Mouse (Mus musculus): ENCODE data around the gene Zfp2. TPM values are rescaled to one million over a fixed set of nuclear protein-coding genes. Genes with fewer than 3 reads are reported as not detected.

The Zfp2 gene
- total RNA-seq, 1 experiment = 6.3 TPM

DNA sequence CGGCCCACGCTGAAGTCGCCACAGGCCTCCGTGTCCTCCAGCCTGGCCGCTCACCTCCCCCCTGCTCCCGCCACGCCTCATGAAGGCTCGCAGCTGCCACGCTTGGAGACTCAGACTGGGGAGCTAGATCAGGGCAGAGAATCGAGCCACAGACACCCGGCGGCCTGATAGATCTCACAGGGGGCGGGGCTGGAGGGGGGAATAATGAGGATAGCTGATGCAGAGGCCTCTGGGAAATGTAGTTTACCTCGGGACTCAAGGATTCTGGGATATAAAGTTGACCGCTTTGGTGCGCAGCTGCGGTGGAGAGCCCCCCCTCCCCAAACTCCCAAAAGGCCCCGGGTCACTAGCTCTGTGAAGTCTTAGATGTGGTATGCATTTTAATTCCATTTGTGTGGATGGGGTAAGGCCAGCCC lies 15.5 kb upstream of the Zfp2 start, which contains the start of gene Zfp354b:
Zfp354b (minus strand) TSS at position 183 of the 416 bp plus-strand sequence.
- peak within 1 kb of the TSS; percentile 70 for H3K9ac ChIP-seq (ENCODE audit: insufficient read depth, low read depth, low read length, poor library complexity, severe bottlenecking)
- in situ Hi-C loops (cut with MboI; ENCODE audit: low sequenced_read_pairs in 2 of 2, unreplicated experiment in 2 of 2) = no loop called here
- peak; percentile 79 for DNase-seq (ENCODE audit: low read depth, low spot score)
- peaks cover 0 to 2% of the 10 kb centered on the region in 2 experiments; a peak in 1 of 4 replicates for H3K4me1 ChIP-seq (ENCODE audit: control insufficient read depth in 2 of 2, insufficient read depth in 2 of 2, low read length in 2 of 2, poor library complexity in 1 of 2)
- no peak within 1 kb of the TSS for H3K27ac ChIP-seq (ENCODE audit: insufficient read depth, low read depth, low read length, poor library complexity, severe bottlenecking)
- H3K36me3 ChIP-seq (ENCODE audit: control insufficient read depth, insufficient read depth, low read length, poor library complexity, severe bottlenecking) = no peaks in the 10 kb centered on the region
- H3K9me3 ChIP-seq (ENCODE audit: control insufficient read depth, insufficient read depth, low read depth, low read length) = no peaks in the 10 kb centered on the region
- H3K4me3 ChIP-seq (ENCODE audit: insufficient read depth in 1 of 2, low read depth in 1 of 2, low read length in 2 of 2, poor library complexity in 1 of 2, severe bottlenecking in 1 of 2) = peak within 1 kb of the TSS; percentile 65 to 82
- TF ChIP-seq HCFC1 (IDR thresholded peaks at IDR 0.05; ENCODE audit: borderline replicate concordance, insufficient read depth, low read length) (peak; percentile 97), CHD2 (IDR thresholded peaks at IDR 0.05; ENCODE audit: low read depth, low read length) (no peak)

- Histone ChIP-seq H3K36me3 (ENCODE audit: control insufficient read depth, insufficient read depth, low read length, poor library complexity, severe bottlenecking) (no peaks in the 10 kb centered on the region), H3K4me3 (ENCODE audit: insufficient read depth in 1 of 2, low read depth in 1 of 2, low read length in 2 of 2, poor library complexity in 1 of 2, severe bottlenecking in 1 of 2) (peak overlapping the region; percentile 65 to 82), H3K27ac (ENCODE audit: insufficient read depth, low read depth, low read length, poor library complexity, severe bottlenecking) (no peak overlapping the region), H3K9ac (ENCODE audit: insufficient read depth, low read depth, low read length, poor library complexity, severe bottlenecking) (peak overlapping the region; percentile 70), H3K9me3 (ENCODE audit: control insufficient read depth, insufficient read depth, low read depth, low read length) (no peaks in the 10 kb centered on the region), H3K4me1 (ENCODE audit: control insufficient read depth in 2 of 2, insufficient read depth in 2 of 2, low read length in 2 of 2, poor library complexity in 1 of 2) (peaks cover 0 to 2% of the 10 kb centered on the region in 2 experiments; a peak in 1 of 4 replicates)
- no peak for TF ChIP-seq ZC3H11A (IDR thresholded peaks at IDR 0.05; ENCODE audit: borderline replicate concordance, low read depth, low read length)
- no peak for TF ChIP-seq HCFC1 (IDR thresholded peaks at IDR 0.05; ENCODE audit: borderline replicate concordance, insufficient read depth, low read length)
- TF ChIP-seq MAFK (IDR thresholded peaks at IDR 0.05; ENCODE audit: insufficient read depth, low read depth, low read length) = no peak
- no peak for TF ChIP-seq CHD2 (IDR thresholded peaks at IDR 0.05; ENCODE audit: low read depth, low read length)
- TF ChIP-seq ZNF384 (IDR thresholded peaks at IDR 0.05; ENCODE audit: low read depth, low read length) = no peak
- DNase-seq (ENCODE audit: low read depth, low spot score) = no peak
- in situ Hi-C loops (cut with MboI; ENCODE audit: low sequenced_read_pairs in 2 of 2, unreplicated experiment in 2 of 2) = no loop called here
Measured at GRCm38 (mm10) chr11:50931021-50931420, 15.1 kb upstream of the Zfp2 start.

GRCm38 (mm10) chr11:50930469-50931014 lies 14.6 kb upstream of the Zfp2 start:
- no peak overlapping the region for H3K9ac ChIP-seq (ENCODE audit: insufficient read depth, low read depth, low read length, poor library complexity, severe bottlenecking)
- in situ Hi-C loops (cut with MboI; ENCODE audit: low sequenced_read_pairs in 2 of 2, unreplicated experiment in 2 of 2) = no loop called here
- H3K27ac ChIP-seq (ENCODE audit: insufficient read depth, low read depth, low read length, poor library complexity, severe bottlenecking) = no peak overlapping the region
- no peaks in the 10 kb centered on the region for H3K9me3 ChIP-seq (ENCODE audit: control insufficient read depth, insufficient read depth, low read depth, low read length)
- H3K4me3 ChIP-seq (ENCODE audit: insufficient read depth in 1 of 2, low read depth in 1 of 2, low read length in 2 of 2, poor library complexity in 1 of 2, severe bottlenecking in 1 of 2) = peak overlapping the region; percentile 65 to 82; a peak in 3 of 4 replicates
- TF ChIP-seq MAFK (IDR thresholded peaks at IDR 0.05; ENCODE audit: insufficient read depth, low read depth, low read length) = no peak
- no peak for TF ChIP-seq HCFC1 (IDR thresholded peaks at IDR 0.05; ENCODE audit: borderline replicate concordance, insufficient read depth, low read length)
- no peak for TF ChIP-seq CHD2 (IDR thresholded peaks at IDR 0.05; ENCODE audit: low read depth, low read length)
- TF ChIP-seq ZC3H11A (IDR thresholded peaks at IDR 0.05; ENCODE audit: borderline replicate concordance, low read depth, low read length) = no peak
- TF ChIP-seq ZNF384 (IDR thresholded peaks at IDR 0.05; ENCODE audit: low read depth, low read length) = no peak
- peaks cover 0 to 4% of the 10 kb centered on the region in 2 experiments; a peak in 1 of 4 replicates for H3K4me1 ChIP-seq (ENCODE audit: control insufficient read depth in 2 of 2, insufficient read depth in 2 of 2, low read length in 2 of 2, poor library complexity in 1 of 2)
- no peak for DNase-seq (ENCODE audit: low read depth, low spot score)
- no peaks in the 10 kb centered on the region for H3K36me3 ChIP-seq (ENCODE audit: control insufficient read depth, insufficient read depth, low read length, poor library complexity, severe bottlenecking)

DNA sequence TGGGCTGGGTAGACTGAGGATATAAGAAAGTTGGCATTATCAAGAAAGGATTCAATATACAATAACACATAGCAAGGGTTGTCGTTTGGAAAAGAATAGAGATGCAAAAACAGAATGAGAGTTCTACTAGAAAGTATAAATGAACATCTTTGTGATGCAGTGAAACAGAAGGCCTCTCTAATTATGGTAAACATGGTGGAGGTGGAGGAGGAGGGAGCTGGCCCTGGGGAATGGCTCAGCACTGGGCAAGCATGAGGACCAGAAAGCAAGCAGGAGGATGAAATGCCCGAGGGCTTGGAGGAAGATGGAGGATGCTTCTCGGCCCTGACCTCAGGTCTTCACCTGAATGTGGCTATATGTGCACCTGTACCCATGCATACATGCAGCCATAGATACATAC lies 1.5 kb downstream of the Zfp2 start:
- Histone ChIP-seq H3K27ac (ENCODE audit: insufficient read depth, low read depth, low read length, poor library complexity, severe bottlenecking) (no peak overlapping the region), H3K4me3 (ENCODE audit: insufficient read depth in 1 of 2, low read depth in 1 of 2, low read length in 2 of 2, poor library complexity in 1 of 2, severe bottlenecking in 1 of 2) (no peak overlapping the region), H3K9me3 (ENCODE audit: control insufficient read depth, insufficient read depth, low read depth, low read length) (no peaks in the 10 kb centered on the region), H3K36me3 (ENCODE audit: control insufficient read depth, insufficient read depth, low read length, poor library complexity, severe bottlenecking) (peaks cover 3% of the 10 kb centered on the region; the same call in 1 of the 2 replicates), H3K9ac (ENCODE audit: insufficient read depth, low read depth, low read length, poor library complexity, severe bottlenecking) (no peak overlapping the region), H3K4me1 (ENCODE audit: control insufficient read depth in 2 of 2, insufficient read depth in 2 of 2, low read length in 2 of 2, poor library complexity in 1 of 2) (peaks cover 0 to 10% of the 10 kb centered on the region in 2 experiments; a peak in 1 of 4 replicates)
- TF ChIP-seq ZNF384 (IDR thresholded peaks at IDR 0.05; ENCODE audit: low read depth, low read length) (no peak), CHD2 (IDR thresholded peaks at IDR 0.05; ENCODE audit: low read depth, low read length) (no peak), ZC3H11A (IDR thresholded peaks at IDR 0.05; ENCODE audit: borderline replicate concordance, low read depth, low read length) (no peak), HCFC1 (IDR thresholded peaks at IDR 0.05; ENCODE audit: borderline replicate concordance, insufficient read depth, low read length) (no peak)
- DNase-seq (ENCODE audit: low read depth, low spot score) = no peak
- in situ Hi-C loops (cut with MboI; ENCODE audit: low sequenced_read_pairs in 2 of 2, unreplicated experiment in 2 of 2) = no loop called here
